Mouse (Mus musculus) mesoderm, embryonic 11.5 days (tissue): ENCODE measurements around the gene Dzip1l.
"Not testable (repeated sequence)": the region's sequence is repeated elsewhere in the genome, so short reads cannot be mapped to it uniquely, and the experiment has no call there.

Experiments used
- DNase-seq: peaks from one replicate; pipeline ENCODE4 v3.0.0-alpha.2; 2012; ENCODE audit warnings: low read depth, low spot score

Gene Dzip1l

GRCm38 (mm10) chr9:99629281-99630011 lies at the start of gene Dzip1l:
Gene Dzip1l, plus strand, starts transcription at chr9:99629496.
- DNase-seq = peak; percentile 87

GRCm38 (mm10) chr9:99580655-99581054 lies 48.6 kb upstream of the Dzip1l start:
- DNase-seq = peak; percentile 68

GRCm38 (mm10) chr9:99587505-99588202 lies 41.6 kb upstream of the Dzip1l start:
- DNase-seq = peak; percentile 68

- no peak for DNase-seq
Measured at GRCm38 (mm10) chr9:99591144-99591543, 38.2 kb upstream of the Dzip1l start.

GRCm38 (mm10) chr9:99599127-99599526 lies 30.2 kb upstream of the Dzip1l start:
- not testable (repeated sequence) for DNase-seq

GRCm38 (mm10) chr9:99603566-99603965 lies 25.7 kb upstream of the Dzip1l start:
- no peak for DNase-seq

- no peak for DNase-seq
Measured at GRCm38 (mm10) chr9:99612202-99612601, 17.1 kb upstream of the Dzip1l start, which contains the start of gene A4gnt. Gene A4gnt, plus strand, starts transcription at chr9:99612502.

- DNase-seq = no peak
Measured at GRCm38 (mm10) chr9:99619688-99620087, 9.6 kb upstream of the Dzip1l start.

GRCm38 (mm10) chr9:99620196-99620595 lies 9.1 kb upstream of the Dzip1l start:
- no peak for DNase-seq

- DNase-seq = no peak
Measured at GRCm38 (mm10) chr9:99622034-99622433, 7.3 kb upstream of the Dzip1l start.

- DNase-seq = no peak
Measured at GRCm38 (mm10) chr9:99622966-99623365, 6.3 kb upstream of the Dzip1l start.

- no peak for DNase-seq
Measured at GRCm38 (mm10) chr9:99624117-99624516, 5.2 kb upstream of the Dzip1l start.

- DNase-seq = no peak
Measured at GRCm38 (mm10) chr9:99628581-99628980, 715 bp upstream of the Dzip1l start.

- peak; percentile 7 for DNase-seq
Measured at GRCm38 (mm10) chr9:99630071-99630470, 775 bp downstream of the Dzip1l start.

GRCm38 (mm10) chr9:99630528-99631125 lies 1.3 kb downstream of the Dzip1l start:
- no peak for DNase-seq

GRCm38 (mm10) chr9:99631781-99632180 lies 2.5 kb downstream of the Dzip1l start:
- no peak for DNase-seq

- DNase-seq = peak; percentile 30
Measured at GRCm38 (mm10) chr9:99632264-99632663, 3.0 kb downstream of the Dzip1l start.

GRCm38 (mm10) chr9:99636776-99637175 lies 7.5 kb downstream of the Dzip1l start:
- no peak for DNase-seq

GRCm38 (mm10) chr9:99637227-99637626 lies 7.9 kb downstream of the Dzip1l start:
- DNase-seq = no peak

GRCm38 (mm10) chr9:99637736-99638135 lies 8.4 kb downstream of the Dzip1l start:
- DNase-seq = no peak

GRCm38 (mm10) chr9:99639957-99640356 lies 10.7 kb downstream of the Dzip1l start:
- DNase-seq = no peak

GRCm38 (mm10) chr9:99645416-99645815 lies 16.1 kb downstream of the Dzip1l start:
- no peak for DNase-seq

- DNase-seq = no peak
Measured at GRCm38 (mm10) chr9:99646102-99646501, 16.8 kb downstream of the Dzip1l start.
